Mouse (Mus musculus) bone marrow macrophage, adult 2 months (primary cell): ENCODE measurements around the gene Dst.

Experiments
- CTCF ChIP-seq: IDR thresholded peaks from 2 replicates; pipeline ENCODE4 v1.5.1; 2012; ENCODE audit warnings: low read depth, mild to moderate bottlenecking, low read length, moderate library complexity
- POLR2A ChIP-seq: IDR thresholded peaks from 2 replicates; pipeline ENCODE4 v1.6.1; 2012; ENCODE audit warnings: mild to moderate bottlenecking, low read depth, low read length, borderline replicate concordance

GRCm38 (mm10) chr1:34178022-34178727 lies 270.1 kb downstream of the Dst start:
- TF ChIP-seq CTCF, result no peak
- TF ChIP-seq POLR2A, result no peak
